Mouse (Mus musculus) thymus, adult 18-20 months (tissue): ENCODE data around the gene Taar5.

Experiments used
- DNase-seq, 2 experiments: peaks; one replicate each; pipeline ENCODE4 v3.0.0; 2022; ENCODE audit warnings: mixed read lengths in 2 of 2

Gene Taar5

DNA sequence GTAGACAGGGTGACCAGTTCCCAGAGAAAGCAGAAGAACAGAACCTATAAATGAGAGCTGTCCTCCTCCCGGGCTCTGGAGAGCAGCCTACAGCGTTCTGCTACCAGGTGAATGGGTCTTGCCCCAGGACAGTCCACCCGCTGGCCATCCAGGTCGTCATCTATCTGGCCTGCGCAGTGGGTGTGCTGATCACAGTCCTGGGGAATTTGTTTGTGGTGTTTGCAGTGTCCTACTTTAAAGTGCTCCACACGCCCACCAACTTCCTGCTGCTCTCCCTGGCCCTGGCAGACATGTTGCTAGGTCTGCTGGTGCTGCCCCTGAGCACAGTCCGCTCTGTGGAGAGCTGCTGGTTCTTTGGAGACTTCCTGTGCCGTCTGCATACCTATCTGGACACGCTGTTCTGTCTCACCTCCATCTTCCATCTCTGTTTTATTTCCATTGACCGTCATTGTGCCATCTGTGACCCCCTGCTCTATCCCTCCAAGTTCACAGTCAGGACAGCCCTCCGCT, at the start of gene Taar5:
TSS of gene Taar5 (plus strand) at position 51 of the 510 bp plus-strand sequence.
- DNase-seq = no peak

DNA sequence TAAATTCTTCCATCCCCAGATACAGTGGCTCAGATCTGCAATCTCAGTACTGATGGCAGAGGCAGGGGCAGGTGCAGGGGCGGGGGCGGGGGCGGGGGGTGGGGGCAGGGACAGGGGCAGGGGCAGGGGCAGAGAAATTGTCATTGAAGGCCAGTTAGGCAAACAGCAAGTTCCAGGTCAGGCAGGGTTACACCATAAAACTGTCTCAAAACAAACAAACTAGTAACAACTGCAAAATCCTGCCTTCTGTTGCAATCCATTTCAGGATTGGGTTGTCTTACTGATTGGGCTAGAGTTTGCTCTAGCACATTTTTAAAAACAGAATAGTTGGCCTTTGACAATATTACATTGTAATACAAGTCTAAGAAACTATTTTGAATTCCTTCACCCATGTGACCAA, 48.0 kb upstream of the Taar5 start:
- DNase-seq = no peak

DNA sequence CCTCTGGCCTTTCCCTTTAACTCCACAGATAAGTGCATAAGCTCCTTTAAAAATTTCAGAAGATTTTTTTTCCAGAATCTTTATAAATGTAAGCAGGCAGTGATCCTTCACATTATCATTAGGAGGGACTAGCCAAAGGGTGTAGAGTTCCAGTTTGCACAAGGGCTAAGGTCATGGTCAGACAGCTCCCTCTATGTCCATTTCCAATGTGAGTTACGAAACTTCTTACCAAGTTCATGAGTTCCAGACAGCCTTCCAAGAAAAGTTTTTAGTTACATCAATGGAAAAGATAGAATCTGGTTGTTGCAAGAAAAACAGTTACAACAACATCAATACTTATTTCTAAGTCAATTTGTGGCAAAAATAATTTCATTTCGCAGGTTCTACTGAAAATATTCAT, 46.6 kb upstream of the Taar5 start:
- no peak for DNase-seq

DNA sequence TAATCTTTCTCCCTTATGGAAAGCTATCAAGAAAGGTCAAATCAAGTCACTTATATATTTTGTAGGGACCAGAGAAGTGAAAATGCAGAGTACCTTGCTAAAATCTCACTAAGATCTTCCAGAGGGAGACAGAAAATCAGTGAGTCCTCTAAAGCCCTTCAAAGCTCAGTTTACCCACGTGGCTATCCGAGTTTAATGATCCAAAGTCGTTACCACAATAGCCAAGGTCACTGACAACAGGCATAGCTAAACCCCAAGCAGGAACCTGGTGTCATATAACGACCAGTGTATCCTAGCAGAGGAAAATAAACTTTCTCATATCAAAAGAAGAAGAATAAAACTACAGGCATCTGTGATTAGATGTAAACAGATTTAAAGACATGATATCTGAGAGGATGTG, 32.9 kb upstream of the Taar5 start:
- DNase-seq = no peak

DNA sequence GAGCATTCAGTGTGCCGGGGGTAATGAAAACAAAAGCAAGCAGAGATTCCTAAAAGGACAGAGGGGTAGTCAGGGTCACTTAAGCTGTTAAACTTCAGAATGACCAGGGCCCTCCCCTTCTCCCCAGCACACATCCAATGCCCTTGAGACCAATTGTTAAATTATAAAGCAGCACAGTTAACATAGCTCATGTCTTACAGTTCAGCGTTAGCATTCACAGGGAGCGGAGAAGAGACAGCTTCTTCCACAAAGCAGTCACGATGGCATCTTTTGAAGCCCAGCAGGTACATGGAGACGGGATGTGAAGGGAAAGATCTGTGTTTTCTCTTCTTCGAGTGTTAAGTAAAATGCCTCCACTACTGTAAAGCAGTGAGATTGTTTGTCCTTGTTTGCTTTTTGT, 32.2 kb upstream of the Taar5 start, which contains the start of gene Taar2:
TSS of gene Taar2 (plus strand) at position 261 of the 400 bp plus-strand sequence.
- no peak for DNase-seq

DNA sequence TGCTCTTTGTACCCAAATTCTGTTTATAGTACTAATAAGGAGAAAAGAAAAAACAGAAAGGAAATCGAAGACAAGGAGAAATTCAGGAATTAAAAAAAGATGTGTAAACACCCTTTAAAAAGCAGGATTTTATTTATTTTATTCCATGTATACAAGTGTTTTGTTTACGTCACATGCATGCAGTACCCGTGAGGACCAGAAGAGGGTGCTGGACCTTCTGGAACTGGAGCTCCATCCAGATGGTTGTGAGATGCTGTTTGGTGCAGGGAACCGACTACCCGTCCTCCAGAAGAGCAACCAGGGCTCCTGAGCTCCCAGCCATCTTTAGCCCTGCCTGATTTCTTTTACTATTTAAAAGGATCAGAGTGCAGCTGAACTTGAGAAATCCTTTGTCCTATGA, 28.0 kb upstream of the Taar5 start:
- DNase-seq = no peak

DNA sequence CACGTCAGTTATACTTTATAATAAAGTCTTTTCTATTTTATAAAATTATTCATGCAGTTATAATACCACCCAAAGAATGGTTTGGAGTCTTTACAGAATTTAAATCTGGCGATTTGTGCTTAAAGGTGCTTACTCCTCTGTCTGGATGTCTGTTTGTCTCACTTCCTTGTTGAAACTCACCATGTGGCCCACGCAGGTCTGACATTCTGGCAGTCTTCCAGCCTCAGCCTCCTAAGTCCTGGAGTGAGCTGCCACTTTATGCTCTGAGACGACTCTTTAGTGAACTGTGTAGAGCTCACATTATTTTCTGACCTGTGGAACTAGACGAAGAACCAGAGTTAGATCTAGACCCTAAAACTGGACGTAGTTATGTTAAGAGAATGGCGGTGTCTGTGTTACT, 22.5 kb upstream of the Taar5 start:
- no peak for DNase-seq

DNA sequence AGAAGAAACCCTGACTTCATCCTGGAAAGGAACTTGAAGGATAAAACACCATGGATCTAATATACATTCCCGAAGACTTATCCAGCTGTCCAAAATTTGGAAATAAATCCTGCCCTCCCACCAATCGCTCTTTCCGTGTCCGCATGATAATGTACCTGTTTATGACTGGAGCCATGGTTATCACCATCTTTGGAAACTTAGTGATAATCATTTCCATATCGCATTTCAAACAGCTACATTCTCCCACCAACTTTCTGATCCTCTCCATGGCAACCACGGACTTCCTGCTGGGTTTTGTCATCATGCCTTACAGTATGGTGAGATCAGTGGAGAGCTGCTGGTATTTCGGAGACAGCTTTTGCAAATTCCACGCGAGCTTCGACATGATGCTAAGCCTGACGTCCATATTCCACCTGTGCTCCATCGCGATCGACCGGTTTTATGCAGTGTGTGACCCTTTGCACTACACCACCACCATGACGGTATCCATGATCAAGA, 20.9 kb upstream of the Taar5 start, which contains the start of gene Taar3:
TSS of gene Taar3 (plus strand) at position 51 of the 498 bp plus-strand sequence.
- no peak for DNase-seq

DNA sequence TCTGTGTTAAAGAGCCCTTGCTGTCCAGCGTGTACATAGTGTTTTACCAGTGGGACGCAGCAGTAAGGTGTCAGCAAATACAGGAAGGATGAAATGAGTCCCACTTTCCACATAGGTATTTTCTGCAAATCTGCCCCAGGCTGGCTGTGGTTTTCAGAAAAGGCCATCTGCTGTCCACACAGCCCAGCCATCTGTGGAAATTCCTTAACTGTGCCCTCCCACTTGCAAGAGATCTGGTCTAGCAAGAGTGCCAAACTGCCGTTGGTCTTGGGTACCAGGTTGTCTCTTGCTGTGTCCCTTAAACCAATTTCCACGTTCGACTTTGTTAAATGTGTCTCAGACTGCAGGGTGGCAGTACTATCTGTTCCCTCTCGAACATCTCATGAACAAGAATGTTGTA, 18.8 kb upstream of the Taar5 start:
- DNase-seq = no peak

DNA sequence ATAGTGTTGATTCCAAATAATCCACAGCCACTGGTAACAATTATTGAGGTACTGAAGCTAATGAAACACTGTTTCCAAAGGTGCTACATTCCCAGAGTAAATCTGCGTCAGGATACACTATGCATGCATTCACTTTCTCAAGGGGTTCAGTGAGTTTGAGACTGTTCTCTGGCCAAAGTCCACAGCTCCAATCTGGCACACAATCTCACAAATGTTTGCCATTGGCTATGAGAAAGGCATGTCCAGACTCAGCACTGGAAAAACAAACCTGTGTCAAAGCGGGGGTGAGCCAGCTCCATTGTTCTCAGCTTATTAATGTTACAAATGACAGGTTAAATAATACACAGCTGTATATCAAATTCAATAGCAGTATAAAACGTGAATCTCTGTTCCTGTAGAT, 11.4 kb upstream of the Taar5 start:
- no peak for DNase-seq

DNA sequence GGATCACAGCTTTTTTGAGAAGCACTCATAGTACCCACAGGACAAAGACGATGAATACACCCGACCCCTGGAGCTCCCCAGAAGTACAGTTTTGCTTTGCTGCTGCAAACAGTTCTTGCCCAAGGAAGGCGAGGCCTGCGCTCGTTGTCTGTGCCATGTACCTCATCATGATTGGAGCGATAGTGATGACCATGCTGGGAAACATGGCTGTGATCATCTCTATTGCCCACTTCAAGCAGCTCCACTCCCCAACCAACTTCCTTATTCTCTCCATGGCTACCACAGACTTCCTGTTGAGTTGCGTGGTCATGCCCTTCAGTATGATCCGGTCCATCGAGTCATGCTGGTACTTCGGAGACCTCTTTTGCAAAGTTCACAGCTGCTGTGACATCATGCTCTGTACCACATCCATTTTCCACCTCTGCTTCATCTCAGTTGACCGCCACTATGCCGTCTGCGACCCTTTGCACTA, 10.0 kb upstream of the Taar5 start, which contains the start of gene Taar4:
TSS of gene Taar4 (plus strand) at position 51 of the 472 bp plus-strand sequence.
- no peak for DNase-seq

DNA sequence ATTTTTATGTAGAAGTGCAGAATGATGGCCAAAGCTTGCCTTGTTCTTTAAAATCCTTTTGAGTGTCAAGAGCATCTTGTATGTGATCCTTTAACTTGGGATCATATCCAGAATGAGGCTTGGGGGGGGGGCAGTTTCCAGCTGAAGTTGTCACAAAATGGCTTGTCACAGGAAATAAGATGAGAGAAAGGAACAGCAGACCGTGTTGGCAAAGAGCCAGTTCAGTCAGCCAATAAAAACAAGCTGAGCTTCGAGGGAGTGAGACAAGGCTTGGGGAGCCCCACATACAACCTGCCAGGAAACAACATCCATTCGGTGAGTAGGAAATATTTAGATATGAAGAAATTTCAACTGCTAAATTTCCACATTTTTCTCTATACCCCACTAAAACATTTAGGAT, 7.1 kb upstream of the Taar5 start:
- no peak for DNase-seq

DNA sequence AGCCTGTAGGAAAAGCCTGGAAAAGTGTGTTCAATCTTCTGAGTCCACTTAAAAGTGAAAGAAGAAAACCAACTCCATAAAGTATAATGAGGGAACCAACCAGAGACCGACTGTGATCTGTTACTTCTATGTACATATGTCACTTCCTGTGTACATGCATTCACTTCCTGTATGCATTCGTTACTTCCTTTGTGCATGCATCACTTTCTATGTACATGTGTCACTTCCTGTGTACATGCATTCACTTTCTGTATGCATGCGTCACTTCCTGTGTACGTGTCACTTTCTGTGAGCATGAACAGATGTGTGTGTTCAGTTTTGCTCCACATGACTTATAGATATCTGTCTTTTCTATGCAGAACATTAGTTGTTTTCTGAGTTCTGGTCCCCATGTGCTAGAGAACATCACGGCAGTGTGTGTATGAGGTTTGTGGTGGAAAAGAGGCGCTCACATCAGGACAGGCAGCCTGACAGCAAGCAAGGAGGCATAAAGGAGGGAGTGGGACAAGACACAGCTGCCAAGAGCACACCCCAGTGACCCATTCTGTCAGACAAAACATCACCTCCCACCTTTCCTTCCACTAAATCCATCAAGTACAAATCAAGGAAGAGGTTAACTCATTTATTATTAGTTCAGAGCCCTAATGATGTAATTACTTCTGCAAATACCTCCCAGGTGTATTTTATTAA, 5.4 kb upstream of the Taar5 start:
- no peak for DNase-seq

DNA sequence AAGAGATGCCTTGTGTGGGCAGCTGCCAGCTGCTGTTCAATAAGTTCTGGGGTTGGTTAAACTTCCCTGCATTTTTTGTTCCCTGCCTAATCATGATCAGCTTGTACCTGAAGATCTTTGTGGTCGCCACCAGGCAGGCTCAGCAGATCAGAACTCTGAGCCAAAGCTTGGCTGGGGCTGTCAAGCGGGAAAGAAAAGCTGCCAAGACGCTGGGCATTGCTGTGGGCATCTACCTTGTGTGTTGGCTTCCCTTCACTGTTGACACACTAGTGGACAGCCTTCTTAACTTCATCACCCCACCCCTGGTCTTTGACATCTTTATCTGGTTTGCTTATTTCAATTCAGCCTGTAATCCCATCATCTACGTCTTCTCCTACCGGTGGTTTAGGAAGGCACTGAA, 750 bp downstream of the Taar5 start:
- DNase-seq = no peak

DNA sequence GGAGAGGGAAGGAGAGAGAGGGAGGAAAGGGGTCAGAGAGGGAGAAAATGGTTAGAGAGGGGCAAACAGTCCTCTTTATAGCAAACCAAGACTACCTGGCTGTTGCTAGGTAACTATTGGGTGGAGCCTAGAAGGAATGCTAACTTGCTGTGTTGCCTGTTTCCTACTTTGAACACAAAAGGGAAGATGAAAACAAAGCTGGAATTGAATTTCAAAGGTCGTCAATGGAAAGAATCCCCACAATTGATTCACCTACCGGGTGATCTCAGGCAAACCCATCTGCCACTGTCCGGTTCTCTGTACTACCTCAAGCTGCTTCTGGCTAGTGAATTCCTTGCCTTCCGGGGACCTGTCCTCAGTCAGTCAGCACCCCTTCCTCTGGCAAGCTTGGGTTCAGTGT, 7.5 kb downstream of the Taar5 start:
- DNase-seq = no peak

DNA sequence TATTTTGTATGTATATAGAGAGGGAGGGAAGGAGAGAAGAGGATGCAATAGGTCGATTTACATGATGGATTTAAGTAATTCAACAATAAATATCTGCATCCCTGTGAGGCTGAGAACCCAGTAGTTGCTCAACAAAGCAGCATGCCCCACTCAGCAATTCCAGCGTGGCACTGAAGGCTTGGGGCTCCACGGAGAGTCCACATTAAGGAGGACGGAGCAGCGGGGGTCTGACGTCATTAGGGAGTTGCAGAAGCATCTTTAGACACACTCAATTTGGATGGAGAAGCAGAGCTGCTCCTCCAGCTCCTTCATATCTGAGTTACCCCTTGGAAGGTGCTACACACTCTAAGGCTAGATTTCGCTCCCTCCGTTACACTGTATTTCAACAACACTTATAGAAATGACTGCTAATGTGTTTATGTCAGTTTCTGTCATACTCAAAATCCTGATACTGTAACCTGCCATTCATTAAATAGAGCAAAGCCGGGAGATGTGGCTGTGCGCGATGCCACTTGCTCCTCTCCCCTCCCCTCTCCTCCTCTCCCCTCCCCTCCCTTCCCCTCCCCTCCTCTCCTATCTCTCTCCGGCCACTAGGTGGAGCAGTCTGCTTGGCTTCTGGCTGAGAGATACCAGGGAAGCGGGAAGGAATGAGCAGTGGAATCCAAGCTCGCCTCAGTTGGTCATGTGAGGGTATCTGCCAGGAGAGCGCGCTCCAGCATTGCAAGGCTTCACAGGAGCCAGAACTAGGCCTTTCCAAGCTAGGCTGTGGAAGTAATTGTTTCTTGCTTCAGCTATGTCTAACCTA, 8.6 kb downstream of the Taar5 start:
- DNase-seq = peak in 1 of 2 experiments; percentile 15

DNA sequence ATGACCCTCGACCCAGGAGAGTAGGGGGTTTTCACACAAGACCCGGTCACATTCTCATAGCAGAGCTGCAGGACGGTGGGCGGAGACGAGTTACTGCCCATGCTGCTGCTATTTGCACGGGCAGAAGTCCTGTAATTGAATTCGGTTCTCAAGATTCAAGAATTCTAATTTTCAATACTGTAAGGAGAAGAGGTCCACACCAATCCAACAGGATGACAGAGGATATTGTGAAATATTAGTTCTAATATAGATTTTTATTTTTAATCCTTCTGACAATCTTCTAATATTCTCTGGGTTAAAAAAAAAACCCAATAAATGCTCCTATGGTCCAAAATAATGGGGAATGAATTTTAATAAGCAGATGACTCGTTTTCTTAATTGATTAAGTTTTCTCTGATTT, 15.0 kb downstream of the Taar5 start, which contains the start of gene Taar6:
TSS of gene Taar6 (minus strand) at position 101 of the 400 bp plus-strand sequence.
- DNase-seq = no peak

DNA sequence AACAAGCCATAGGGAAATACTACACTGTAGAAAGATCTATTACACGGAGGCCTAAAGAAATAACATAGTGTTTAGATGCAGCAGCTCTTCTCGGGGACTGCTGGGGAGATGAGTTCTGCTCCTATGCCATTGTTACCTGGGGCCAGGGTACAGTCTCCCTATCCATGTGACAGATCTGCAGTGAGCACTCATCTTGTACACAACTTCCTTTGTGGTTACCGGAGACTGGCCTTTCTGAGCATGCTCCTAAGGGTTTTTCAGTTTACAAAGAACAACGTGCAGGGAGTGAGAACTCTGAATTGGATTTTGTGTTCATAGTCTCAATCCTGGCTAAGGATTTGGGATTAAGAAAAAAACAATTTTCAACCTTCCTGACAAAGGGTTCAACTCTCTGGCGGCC, 15.9 kb downstream of the Taar5 start:
- DNase-seq = no peak

DNA sequence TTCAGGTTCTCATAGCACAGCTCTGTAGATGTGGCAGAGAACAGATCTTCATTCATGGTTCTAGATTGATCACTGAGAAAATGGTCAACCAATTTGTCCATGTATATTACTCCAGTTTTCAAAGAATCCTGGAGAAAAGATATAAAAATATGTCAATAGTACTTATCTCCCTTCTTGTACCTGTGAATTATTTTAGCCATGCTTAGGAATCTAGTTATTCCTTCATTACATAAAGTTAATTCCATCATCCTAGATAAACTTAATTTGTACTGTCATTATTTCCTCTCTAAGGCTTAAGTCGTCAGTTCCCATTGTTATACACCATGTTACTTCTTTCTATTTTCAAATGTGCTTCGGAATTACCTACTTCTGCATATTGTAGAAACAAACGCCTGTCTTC, 22.9 kb downstream of the Taar5 start, which contains the start of gene Taar7a:
TSS of gene Taar7a (minus strand) at position 101 of the 400 bp plus-strand sequence.
- no peak for DNase-seq

DNA sequence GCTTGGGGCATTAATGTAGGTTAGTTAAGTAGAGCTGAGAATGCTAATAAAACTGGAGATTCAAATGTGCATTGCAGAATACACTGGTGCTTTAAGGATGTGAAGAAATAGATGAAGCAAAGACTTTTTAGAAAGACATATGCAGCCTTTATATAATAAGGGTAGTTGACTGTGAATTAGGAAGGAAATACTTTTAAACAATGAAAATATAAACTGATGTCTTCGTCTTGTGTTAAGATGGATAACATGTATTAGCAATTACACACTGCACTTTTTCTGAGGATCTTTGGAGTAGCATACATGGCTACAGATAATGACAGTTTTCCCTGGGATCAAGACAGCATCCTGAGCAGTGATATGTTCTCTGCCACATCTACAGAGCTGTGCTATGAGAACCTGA, 29.1 kb downstream of the Taar5 start, which contains the start of gene Taar7b:
TSS of gene Taar7b (plus strand) at position 301 of the 400 bp plus-strand sequence.
- DNase-seq = no peak

DNA sequence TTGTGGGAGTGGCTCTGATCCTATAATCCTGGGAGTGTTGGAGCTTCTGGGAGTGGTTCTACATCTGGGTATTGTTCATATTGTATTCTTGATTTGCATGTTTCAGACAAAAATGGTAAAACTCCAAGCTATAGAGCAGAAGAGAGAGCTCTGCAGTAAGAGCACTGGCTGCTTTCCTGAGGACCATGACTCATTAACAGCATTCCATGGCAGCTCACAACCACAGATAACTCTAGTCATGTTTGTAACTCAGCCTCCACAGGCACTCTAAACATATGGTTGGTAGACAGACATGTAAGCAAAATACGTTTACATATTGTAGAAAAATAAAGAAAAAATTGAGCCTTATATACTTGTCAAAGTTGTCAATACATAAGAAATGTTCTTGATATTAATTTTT, 35.9 kb downstream of the Taar5 start:
- no peak for DNase-seq

DNA sequence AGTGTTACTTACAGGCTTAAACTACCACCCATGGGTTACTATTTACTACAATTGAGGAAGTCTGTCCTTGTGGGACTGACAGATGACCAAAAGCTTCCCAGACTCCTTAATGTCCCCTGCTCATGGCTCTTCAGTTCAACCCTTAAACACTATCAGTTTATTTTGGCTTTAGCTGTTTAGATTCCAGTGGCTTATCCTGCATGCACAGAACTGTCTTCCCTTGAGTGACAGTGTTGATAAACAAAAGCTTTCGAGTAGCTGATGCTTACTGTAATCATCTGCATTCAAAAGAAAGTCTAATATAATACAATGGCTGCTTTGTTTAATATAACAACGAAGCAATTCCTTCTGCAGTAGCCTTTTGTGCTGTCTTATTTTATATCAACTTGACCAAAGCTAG, 36.5 kb downstream of the Taar5 start:
- DNase-seq = no peak

DNA sequence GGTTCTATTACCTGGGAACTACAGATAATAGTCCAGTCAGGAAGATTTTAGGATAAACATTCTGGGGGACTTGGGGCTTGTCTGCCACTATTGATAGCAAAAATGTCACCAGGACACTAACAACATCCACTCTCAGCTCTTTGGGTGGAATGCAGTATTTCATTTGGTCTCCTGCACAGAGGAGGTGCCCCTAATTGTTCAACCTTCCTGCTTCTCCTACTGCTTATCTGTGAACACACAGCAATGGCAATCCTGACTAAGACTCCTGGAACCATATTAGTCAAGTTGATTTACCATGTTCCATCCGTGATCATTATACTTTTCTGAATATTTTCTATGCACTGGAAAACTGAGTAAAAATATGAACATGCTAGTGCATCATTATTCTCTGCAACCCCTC, 37.6 kb downstream of the Taar5 start:
- DNase-seq = no peak
